ENCODE assay signal across 11 mouse cellular contexts in the genomic region with DNA sequence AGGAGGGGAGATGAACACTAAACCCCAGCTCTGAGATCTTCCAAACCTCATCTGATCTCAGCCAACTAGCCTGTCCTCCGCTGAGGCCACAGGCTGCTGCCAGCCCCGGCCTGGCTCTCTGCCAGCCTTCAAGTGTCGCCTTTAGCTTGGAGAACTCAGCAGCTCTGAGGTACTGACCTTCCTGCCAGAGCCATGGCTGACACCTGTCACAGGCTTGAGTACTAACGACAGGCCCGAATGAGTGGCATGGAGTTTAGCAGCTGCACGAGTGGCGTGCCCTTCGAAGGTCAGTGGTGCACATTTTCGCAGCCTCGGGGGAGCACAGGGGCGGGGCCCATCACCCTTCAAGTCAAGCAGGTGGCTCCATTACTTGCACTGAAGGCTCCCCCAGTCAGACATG.
DNase-seq lines count a peak whose midpoint lies in the region; ATAC-seq and TF ChIP-seq lines count a peak whose summit lies in the region.
"Had no signal": no experiment of that assay in that cellular context is flagged by ENCODE, and none has a peak within 500 bp of the region (broad histone marks: within the 10 kb centered on the region; RNA-seq: fewer than 3 reads in every experiment).

No protein-coding gene starts in this region.

- no peak overlapping the region for H3ac ChIP-seq in myocyte (ENCODE audit: control insufficient read depth, insufficient read length)

- H3K4me2 ChIP-seq in midbrain, embryonic 14.5 days (ENCODE audit: low read length): no peak overlapping the region
- H3K4me2 ChIP-seq in midbrain, embryonic 11.5 days: no peak overlapping the region
- no peak overlapping the region for H3K4me2 ChIP-seq in myocyte (ENCODE audit: low read depth)
- H3K4me2 ChIP-seq: embryonic facial prominence, embryonic 13.5 days; liver, embryonic 13.5 days had no signal

- no peak overlapping the region for H3K9ac ChIP-seq in midbrain, embryonic 14.5 days (replicated peaks; ENCODE audit: low read length)
- H3K9ac ChIP-seq in midbrain, embryonic 11.5 days (ENCODE audit: low read length): no peak overlapping the region
- H3K9ac ChIP-seq: embryonic facial prominence, embryonic 13.5 days; liver, embryonic 13.5 days had no signal

- ATAC-seq in midbrain, embryonic 14.5 days (ENCODE audit: low FRiP score, low TSS enrichment): no peak
- ATAC-seq in midbrain, embryonic 11.5 days (ENCODE audit: low FRiP score): no peak

- no peaks in the 10 kb centered on the region for H3K36me3 ChIP-seq in midbrain, embryonic 14.5 days (ENCODE audit: control insufficient read depth, insufficient read depth, low read length)
- no peaks in the 10 kb centered on the region for H3K36me3 ChIP-seq in midbrain, embryonic 11.5 days (ENCODE audit: control insufficient read depth, insufficient read depth, low read length)
- no peaks in the 10 kb centered on the region for H3K36me3 ChIP-seq in myocyte (ENCODE audit: control insufficient read depth, insufficient read depth)
- H3K36me3 ChIP-seq: embryonic facial prominence, embryonic 13.5 days; liver, embryonic 13.5 days had no signal

- H3K79me2 ChIP-seq in myocyte (ENCODE audit: control insufficient read depth, insufficient read depth): no peaks in the 10 kb centered on the region

- no peak overlapping the region for H3K4me3 ChIP-seq in midbrain, embryonic 14.5 days (replicated peaks; ENCODE audit: low read depth, low read length)
- no peak overlapping the region for H3K4me3 ChIP-seq in midbrain, embryonic 11.5 days (ENCODE audit: low read depth, low read length)
- no peak overlapping the region for H3K4me3 ChIP-seq in myocyte
- H3K4me3 ChIP-seq: embryonic facial prominence, embryonic 13.5 days; liver, embryonic 13.5 days had no signal

- H3K27ac ChIP-seq in midbrain, embryonic 14.5 days (replicated peaks; ENCODE audit: low read depth, low read length): no peak overlapping the region
- no peak overlapping the region for H3K27ac ChIP-seq in midbrain, embryonic 11.5 days (ENCODE audit: low read depth, low read length)
- H3K27ac ChIP-seq: embryonic facial prominence, embryonic 13.5 days; liver, embryonic 13.5 days had no signal

- H3K4me1 ChIP-seq in midbrain, embryonic 14.5 days (ENCODE audit: control insufficient read depth, insufficient read depth, low read length): peaks cover 3% of the 10 kb centered on the region; the same call in 1 of the 2 replicates
- H3K4me1 ChIP-seq in midbrain, embryonic 11.5 days (ENCODE audit: control insufficient read depth, insufficient read depth, low read length): no peaks in the 10 kb centered on the region
- H3K4me1 ChIP-seq: liver, embryonic 13.5 days had no signal

- H3K9me3 ChIP-seq in midbrain, embryonic 14.5 days (ENCODE audit: control insufficient read depth, low read length): no peaks in the 10 kb centered on the region
- H3K9me3 ChIP-seq in midbrain, embryonic 11.5 days (ENCODE audit: control insufficient read depth, low read length): no peaks in the 10 kb centered on the region
- H3K9me3 ChIP-seq: embryonic facial prominence, embryonic 13.5 days; liver, embryonic 13.5 days had no signal

- no peaks in the 10 kb centered on the region for H3K27me3 ChIP-seq in midbrain, embryonic 14.5 days (ENCODE audit: control insufficient read depth, insufficient read depth, low read length)
- H3K27me3 ChIP-seq in midbrain, embryonic 11.5 days (ENCODE audit: control insufficient read depth, insufficient read depth, low read length): no peaks in the 10 kb centered on the region
- no peaks in the 10 kb centered on the region for H3K27me3 ChIP-seq in myocyte (ENCODE audit: control insufficient read depth, insufficient read depth, insufficient read length)
- H3K27me3 ChIP-seq: liver, embryonic 13.5 days had no signal

- intact Hi-C loops in heart, postnatal 10 days (cut with DNase I): no loop called here

- peak; percentile 38 for DNase-seq in midbrain, embryonic 14.5 days
- DNase-seq in midbrain, embryonic 11.5 days (ENCODE audit: low spot score, missing footprints): no peak
- peak; percentile 84 to 90 for DNase-seq in cerebellum, postnatal 25 days
- peak; percentile 84 to 89 for DNase-seq in heart, postnatal 10 days
- no peak for DNase-seq in left cerebral cortex, adult 11 months (ENCODE audit: low spot score)
- no peak for DNase-seq in layer of hippocampus, postnatal 36 days
- DNase-seq in thymus, postnatal 10 days (ENCODE audit: low spot score in 2 of 2): no peak
- DNase-seq: liver, embryonic 13.5 days; right cerebral cortex, adult 18-20 months had no signal

- WGBS in midbrain, embryonic 14.5 days: 72% methylated on average over 11 of the region's 11 CpGs
- WGBS in midbrain, embryonic 11.5 days: 84% methylated on average over 11 of the region's 11 CpGs

- no peak for TF ChIP-seq POLR2A in myocyte (IDR thresholded peaks at IDR 0.05; ENCODE audit: insufficient read length, low read depth)

TF ChIP-seq in myocyte, 11 proteins besides CTCF, POLR2A, EP300 and RAD21:
- TF ChIP-seq USF1 (IDR thresholded peaks at IDR 0.05; ENCODE audit: low read depth) (no peak), CEBPB (IDR thresholded peaks at IDR 0.05; ENCODE audit: insufficient read depth, poor library complexity, severe bottlenecking) (no peak), TCF12 (IDR thresholded peaks at IDR 0.05; ENCODE audit: insufficient read depth, poor library complexity, severe bottlenecking) (peak; percentile 7), E2F4 (IDR thresholded peaks at IDR 0.05; ENCODE audit: insufficient read depth) (no peak), REST (IDR thresholded peaks at IDR 0.05; ENCODE audit: insufficient read depth, insufficient read length) (no peak), TCF3 (IDR thresholded peaks at IDR 0.05; ENCODE audit: insufficient read length, low read depth) (peak; percentile 58), POLR2AphosphoS2 (IDR thresholded peaks at IDR 0.05; ENCODE audit: insufficient read length, low read depth) (no peak), MYOG (IDR thresholded peaks at IDR 0.05; ENCODE audit: control insufficient read depth in 1 of 3, insufficient read depth in 1 of 3, insufficient read length in 2 of 3, low read depth in 2 of 3) (peak; percentile 40 to 93 (median 78)), SRF (IDR thresholded peaks at IDR 0.05; ENCODE audit: control insufficient read depth, insufficient read length, low read depth) (no peak), MAX (IDR thresholded peaks at IDR 0.05; ENCODE audit: low read depth) (no peak), MYOD1 (IDR thresholded peaks at IDR 0.05; ENCODE audit: control insufficient read depth in 1 of 3, insufficient read length in 2 of 3, low read depth in 2 of 3) (peak; percentile 40 to 99 (median 91))
TF ChIP-seq in myocyte: peak in this region for 4.

Comparison
In these comparisons a context has a peak if more than half of its experiments do, and no peak if none do; other contexts are left out.
1. DNase-seq: peak in midbrain, embryonic 14.5 days (single experiment), cerebellum, postnatal 25 days (2 of 2) and heart, postnatal 10 days (2 of 2); none in midbrain, embryonic 11.5 days (single experiment), left cerebral cortex, adult 11 months (single experiment), layer of hippocampus, postnatal 36 days (0 of 2) and thymus, postnatal 10 days (0 of 2).